Mouse (Mus musculus) neural tube, embryonic 13.5 days (tissue): ENCODE data around the gene Grik4. TPM values are rescaled to one million over a fixed set of nuclear protein-coding genes. Genes with fewer than 3 reads are reported as not detected.

Experiments
- ATAC-seq: fragments of 200-750 bp; cut with Nextera tagmentation; 2 replicates; pipeline ENCODE4 v1.8.0; 2017; ENCODE audit warnings: low read depth, mild to moderate bottlenecking, moderate TSS enrichment, moderate library complexity
- H3K27ac ChIP-seq: fragments of 300-500 bp; sonication (generic); replicated peaks from 2 replicates; pipeline ENCODE4 v1.5.1; 2015; ENCODE audit warnings: moderate library complexity, mild to moderate bottlenecking, inconsistent platforms
- H3K27me3 ChIP-seq: fragments of 300-500 bp; sonication (generic); 2 replicates; pipeline ENCODE4 v1.6.1; 2015; ENCODE audit warnings: mild to moderate bottlenecking, inconsistent platforms
- H3K36me3 ChIP-seq: fragments of 300-500 bp; sonication (generic); 2 replicates; pipeline ENCODE4 v1.6.1; 2015; ENCODE audit warnings: mild to moderate bottlenecking, inconsistent platforms
- H3K4me1 ChIP-seq: fragments of 300-500 bp; sonication (generic); replicated peaks from 2 replicates; pipeline ENCODE4 v1.6.1; 2015; ENCODE audit warnings: inconsistent platforms
- H3K4me2 ChIP-seq: fragments of 300-500 bp; sonication (generic); 2 replicates; pipeline ENCODE4 v1.6.1; 2015; ENCODE audit warnings: inconsistent platforms, mild to moderate bottlenecking, moderate library complexity
- H3K4me3 ChIP-seq: fragments of 300-500 bp; sonication (generic); 2 replicates; pipeline ENCODE4 v1.5.1; 2015; ENCODE audit warnings: mild to moderate bottlenecking, inconsistent platforms
- H3K9ac ChIP-seq: fragments of 300-500 bp; sonication (generic); 2 replicates; pipeline ENCODE4 v1.6.1; 2015; ENCODE audit warnings: moderate library complexity, mild to moderate bottlenecking, inconsistent platforms
- H3K9me3 ChIP-seq: fragments of 300-500 bp; sonication (generic); 2 replicates; pipeline ENCODE4 v1.6.1; 2016; ENCODE audit warnings: inconsistent platforms
- WGBS: fragments of 180-500 bp; shearing (Covaris S2); methylation state at CpG from one replicate; pipeline ENCODE4 v1.1.7; 2015; 5-methylcytosine and 5-hydroxymethylcytosine counted together
- polyA plus RNA-seq: library from polyadenylated mRNA; unstranded; fragments of >200 nt; fragmentation: Nextera tagmentation; extraction: Ambion mirVana; gene quantifications from 2 replicates; pipeline ENCODE4 v1.2.1, GENCODE M21; 2015

Grik4 gene
- polyA plus RNA-seq, 1 experiment from 2014 or later = 8.3 TPM

DNA sequence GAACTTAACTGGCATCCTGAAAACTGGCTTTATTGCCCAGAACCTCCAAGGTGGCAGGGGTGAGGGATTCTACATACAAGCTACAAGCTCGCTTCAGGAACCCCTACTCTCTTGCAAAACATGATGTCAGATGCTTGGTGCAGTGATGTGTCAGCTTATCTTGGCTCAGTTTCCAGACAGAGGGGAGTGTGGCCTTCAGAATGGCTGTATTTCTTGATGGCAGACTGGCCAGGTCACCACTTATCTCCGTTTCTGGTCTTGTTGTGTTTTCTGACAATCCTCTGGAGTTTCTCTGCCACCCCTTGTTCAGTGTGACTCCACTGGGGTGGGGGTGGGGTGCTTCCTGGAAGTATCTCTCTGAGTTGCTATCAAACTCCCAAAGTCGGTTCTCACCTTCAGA, 412.3 kb downstream of the Grik4 start:
- Histone ChIP-seq H3K4me1 (peaks cover 34% of the 10 kb centered on the region), H3K27me3 (no peaks in the 10 kb centered on the region), H3K36me3 (0 out of 2 replicates have a peak, but pooled peaks cover 2% of the 10 kb centered on the region), H3K4me3 (no peak overlapping the region), H3K4me2 (no peak overlapping the region), H3K9ac (no peak overlapping the region), H3K27ac (0 out of 2 replicates have a peak overlapping the region, but pooled peaks have one; percentile 6), H3K9me3 (no peaks in the 10 kb centered on the region)
- 68% methylated on average over 3 of the region's 3 CpGs for WGBS
- no peak for ATAC-seq

DNA sequence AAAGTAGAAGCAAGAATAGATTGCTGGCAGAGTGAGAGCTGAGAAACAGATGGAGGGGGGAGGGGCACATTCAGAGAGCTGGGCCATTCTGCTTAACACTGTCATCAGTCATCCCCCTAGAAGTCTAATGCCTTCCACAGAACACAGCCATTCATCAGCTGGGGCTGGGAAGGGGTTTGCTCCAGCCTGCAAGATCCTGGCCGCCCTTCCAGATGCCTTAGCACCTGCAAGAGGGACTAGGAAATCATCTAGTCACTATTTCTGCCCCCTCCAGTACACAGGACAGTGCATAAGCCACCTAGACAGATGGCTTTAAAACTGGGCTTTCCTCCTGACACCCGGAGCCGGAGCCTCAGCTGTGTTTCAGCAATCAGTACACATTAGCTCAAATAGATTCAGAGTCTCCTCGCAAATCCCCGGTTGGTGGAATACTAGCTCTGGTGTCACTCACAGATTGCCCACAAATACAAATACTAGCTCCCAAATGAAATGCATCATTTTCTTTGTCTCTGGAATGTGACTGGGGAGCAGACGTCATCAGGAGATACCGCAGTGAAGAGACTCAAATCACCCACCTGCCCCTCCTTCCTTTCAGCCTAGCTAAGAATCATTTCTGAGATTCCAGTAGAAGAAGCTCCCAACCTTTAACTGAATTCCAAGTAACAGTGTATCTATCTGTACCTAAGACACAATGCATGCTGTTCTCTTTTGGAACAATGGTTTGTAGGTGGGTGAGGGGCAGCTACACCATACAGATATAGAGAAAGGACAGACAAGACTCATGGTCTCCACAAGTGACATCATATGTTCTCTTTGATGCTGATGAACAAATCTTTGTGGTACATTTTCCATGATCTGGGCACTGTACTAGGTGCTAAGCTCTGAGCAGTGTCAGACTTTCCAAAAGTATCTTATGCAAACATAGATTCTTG, 413.8 kb downstream of the Grik4 start:
- peak; percentile 88 for ATAC-seq
- no peaks in the 10 kb centered on the region for H3K36me3 ChIP-seq
- no peaks in the 10 kb centered on the region for H3K27me3 ChIP-seq
- 0 out of 2 replicates have a peak overlapping the region, but pooled peaks have one; percentile 52 for H3K9ac ChIP-seq
- peak overlapping the region; percentile 89 for H3K27ac ChIP-seq
- 0 out of 2 replicates have a peak overlapping the region, but pooled peaks have one; percentile 11 for H3K4me2 ChIP-seq
- peaks cover 34% of the 10 kb centered on the region for H3K4me1 ChIP-seq
- H3K4me3 ChIP-seq = no peak overlapping the region
- 29% methylated on average over 7 of the region's 7 CpGs for WGBS
- H3K9me3 ChIP-seq = no peaks in the 10 kb centered on the region

DNA sequence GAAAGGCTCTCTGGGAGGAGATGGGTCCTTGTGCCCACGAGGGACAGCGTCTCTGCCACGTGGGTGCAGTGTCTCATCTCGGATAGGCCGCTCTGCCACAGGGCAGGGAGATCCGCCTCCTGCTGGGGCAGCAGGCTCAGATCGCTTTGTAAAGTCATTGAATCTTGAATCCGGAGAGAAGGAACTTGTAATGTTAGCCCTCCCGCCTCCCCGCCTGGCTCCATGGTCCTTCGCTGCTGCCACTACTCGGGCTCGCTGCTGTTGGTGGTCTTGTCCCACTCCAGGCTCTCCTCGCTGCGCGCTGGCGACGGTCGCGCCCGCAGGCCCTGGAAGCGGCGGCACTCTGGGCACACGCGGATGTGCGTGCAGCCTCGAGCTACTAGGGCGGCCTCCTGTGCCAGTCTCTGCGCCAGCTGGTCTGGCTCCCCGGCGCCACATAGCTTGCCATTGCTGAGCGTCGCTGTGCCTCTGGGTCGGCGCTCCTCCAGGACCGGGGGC, 423.7 kb downstream of the Grik4 start:
- H3K4me1 ChIP-seq = peaks cover 20% of the 10 kb centered on the region
- 0 out of 2 replicates have a peak, but pooled peaks cover 4% of the 10 kb centered on the region for H3K36me3 ChIP-seq
- peak overlapping the region; percentile 67 for H3K9ac ChIP-seq
- peak overlapping the region; percentile 54 for H3K27ac ChIP-seq
- H3K27me3 ChIP-seq = peaks cover 30% of the 10 kb centered on the region
- H3K4me2 ChIP-seq = peak overlapping the region; percentile 66
- ATAC-seq = peak; percentile 76
- H3K9me3 ChIP-seq = no peaks in the 10 kb centered on the region
- WGBS = 2% methylated on average over 35 of the region's 36 CpGs
- H3K4me3 ChIP-seq = peak overlapping the region; percentile 35

DNA sequence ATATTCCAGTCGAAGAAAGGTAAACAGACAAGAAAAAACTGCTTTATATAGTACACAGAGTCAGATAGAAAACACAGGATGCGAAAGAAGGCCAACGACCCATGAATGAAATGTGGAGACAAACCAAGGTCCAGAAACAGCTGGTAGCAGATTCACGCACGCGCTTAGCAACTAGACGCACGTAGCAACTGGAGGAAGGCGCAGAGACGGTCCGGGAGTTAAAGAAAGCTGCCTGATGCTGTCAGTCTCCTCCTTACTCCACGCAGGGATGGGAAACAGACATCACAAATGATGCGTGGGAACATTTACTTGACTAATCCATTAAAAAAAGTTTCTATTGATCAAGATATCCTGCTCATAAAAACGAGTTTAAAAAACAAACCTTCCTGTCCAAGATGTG, 426.1 kb downstream of the Grik4 start:
- no peak overlapping the region for H3K4me3 ChIP-seq
- peaks cover 30% of the 10 kb centered on the region for H3K27me3 ChIP-seq
- H3K9me3 ChIP-seq = no peaks in the 10 kb centered on the region
- no peak for ATAC-seq
- no peak overlapping the region for H3K27ac ChIP-seq
- 49% methylated on average over 14 of the region's 14 CpGs for WGBS
- H3K36me3 ChIP-seq = 0 out of 2 replicates have a peak, but pooled peaks cover under 1% of the 10 kb centered on the region
- H3K4me2 ChIP-seq = no peak overlapping the region
- peaks cover 28% of the 10 kb centered on the region for H3K4me1 ChIP-seq
- H3K9ac ChIP-seq = no peak overlapping the region

DNA sequence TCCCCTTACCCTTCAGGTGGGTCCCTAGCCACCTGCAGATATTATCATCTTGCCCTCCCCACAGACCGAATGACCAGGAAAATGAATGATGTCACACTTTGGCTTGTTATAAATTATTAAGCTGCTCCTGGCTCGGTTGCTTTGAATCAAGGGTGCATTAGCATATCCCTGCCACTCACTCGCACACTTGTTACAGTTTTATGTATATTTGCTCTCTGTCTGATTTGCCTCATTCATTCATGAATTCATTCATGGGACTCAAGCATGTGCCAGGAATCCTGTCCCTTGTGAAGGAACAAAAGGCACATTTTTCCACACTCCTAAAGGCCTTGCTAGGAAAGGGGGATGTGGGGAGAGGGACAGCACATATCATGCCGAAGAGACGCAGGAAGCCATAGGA, 431.1 kb downstream of the Grik4 start:
- 19% methylated on average over 5 of the region's 5 CpGs for WGBS
- Histone ChIP-seq H3K27ac (no peak overlapping the region), H3K4me2 (no peak overlapping the region), H3K4me1 (peaks cover 18% of the 10 kb centered on the region), H3K9ac (no peak overlapping the region), H3K36me3 (no peaks in the 10 kb centered on the region), H3K27me3 (no peaks in the 10 kb centered on the region), H3K4me3 (no peak overlapping the region), H3K9me3 (no peaks in the 10 kb centered on the region)
- ATAC-seq = no peak

DNA sequence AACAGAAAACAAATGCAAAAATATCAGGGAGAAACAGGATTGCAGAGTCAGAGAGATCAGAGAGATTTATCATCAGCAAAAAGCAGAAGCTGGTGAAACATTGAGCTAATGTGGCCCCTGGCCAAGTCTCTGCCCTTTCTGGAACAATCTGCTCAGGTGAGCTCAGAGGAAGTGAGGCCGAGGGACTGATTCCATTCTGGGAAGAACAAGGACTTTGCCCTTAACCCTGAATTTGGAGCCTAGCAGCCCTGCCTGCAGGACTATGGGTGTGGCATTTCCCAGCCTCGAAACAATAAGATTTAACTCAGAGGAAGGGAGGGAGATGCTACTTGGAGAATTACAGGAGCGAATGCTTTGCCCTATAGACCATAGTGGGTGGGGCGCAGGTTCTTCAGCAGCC, 432.0 kb downstream of the Grik4 start:
- Histone ChIP-seq H3K27ac (no peak overlapping the region), H3K36me3 (no peaks in the 10 kb centered on the region), H3K27me3 (no peaks in the 10 kb centered on the region), H3K4me3 (no peak overlapping the region), H3K4me1 (peaks cover 13% of the 10 kb centered on the region), H3K9me3 (no peaks in the 10 kb centered on the region), H3K4me2 (no peak overlapping the region), H3K9ac (no peak overlapping the region)
- no peak for ATAC-seq
- WGBS = 79% methylated on average over 4 of the region's 4 CpGs

DNA sequence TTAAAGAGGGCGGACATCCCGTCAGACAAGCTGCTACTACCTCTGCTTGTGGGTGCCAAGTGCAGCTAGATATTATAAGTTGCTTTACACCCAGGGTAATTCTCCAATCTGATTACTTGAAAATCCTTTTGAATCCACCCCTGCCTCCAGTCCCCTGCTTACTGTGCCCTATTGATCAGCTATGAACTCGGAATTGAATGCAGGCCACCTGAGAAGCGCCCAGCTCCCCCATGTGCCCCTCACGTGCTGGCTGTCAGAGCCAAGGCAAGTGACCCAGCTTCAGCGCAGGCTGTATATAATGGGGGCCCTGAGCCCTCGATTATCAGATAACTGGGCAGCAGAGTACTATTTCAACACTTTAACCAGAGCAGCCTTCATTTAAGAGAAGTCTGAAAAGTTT, 436.1 kb downstream of the Grik4 start:
- Histone ChIP-seq H3K27me3 (no peaks in the 10 kb centered on the region), H3K9me3 (no peaks in the 10 kb centered on the region), H3K4me2 (no peak overlapping the region), H3K36me3 (no peaks in the 10 kb centered on the region), H3K4me1 (peaks cover 6% of the 10 kb centered on the region), H3K4me3 (no peak overlapping the region), H3K9ac (no peak overlapping the region), H3K27ac (no peak overlapping the region)
- 78% methylated on average over 7 of the region's 7 CpGs for WGBS
- ATAC-seq = no peak

DNA sequence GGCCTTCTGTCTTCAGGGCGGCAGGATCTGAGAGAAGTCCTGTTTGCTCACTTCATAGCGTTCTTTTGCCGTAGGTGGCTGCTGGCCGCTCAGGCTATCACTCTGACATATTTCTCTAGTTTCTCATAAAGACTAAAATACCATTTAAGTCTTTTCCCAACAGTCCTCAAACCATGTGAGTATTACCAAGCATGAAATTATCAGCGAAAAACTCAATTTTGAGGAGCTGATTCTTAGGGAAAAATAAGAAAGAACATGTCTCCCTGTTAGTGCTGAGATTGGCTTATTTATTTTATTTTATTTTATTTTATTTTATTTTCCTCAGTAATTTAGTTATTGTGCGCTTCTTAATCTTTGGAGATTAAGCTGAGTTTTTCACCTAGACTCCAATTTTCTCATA, 436.6 kb downstream of the Grik4 start, which contains the start of gene Tbcel:
Gene Tbcel (minus strand): TSS at position 101 of the 400 bp plus-strand sequence.
- Histone ChIP-seq H3K4me1 (0 out of 2 replicates have a peak, but pooled peaks cover under 1% of the 10 kb centered on the region), H3K27ac (no peak within 1 kb of the TSS), H3K9ac (no peak within 1 kb of the TSS), H3K27me3 (no peaks in the 10 kb centered on the region), H3K4me2 (no peak within 1 kb of the TSS), H3K36me3 (no peaks in the 10 kb centered on the region), H3K4me3 (no peak within 1 kb of the TSS), H3K9me3 (no peaks in the 10 kb centered on the region)
- WGBS = 85% methylated on average over 6 of the region's 6 CpGs
- ATAC-seq = no peak

DNA sequence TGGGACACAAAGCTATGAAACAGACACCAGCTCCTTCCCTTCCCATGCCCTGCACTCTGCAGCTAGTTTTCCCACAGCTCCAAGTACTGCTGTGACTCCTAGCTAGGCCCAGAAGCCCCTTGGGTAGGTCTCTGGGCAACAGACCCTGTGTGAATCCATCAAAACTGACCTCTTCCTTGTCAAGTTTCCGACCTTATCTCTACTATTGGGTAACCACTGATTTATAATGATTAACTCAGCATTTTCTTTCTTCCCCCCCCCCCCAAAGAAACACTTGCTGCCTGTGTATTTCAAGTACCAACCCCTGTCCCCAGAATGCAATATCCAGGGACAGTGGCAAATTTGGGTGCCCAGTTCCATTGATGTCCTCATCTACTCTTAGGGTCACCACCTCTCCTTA, 437.3 kb downstream of the Grik4 start:
- Histone ChIP-seq H3K9me3 (no peaks in the 10 kb centered on the region), H3K27ac (no peak overlapping the region), H3K4me3 (no peak overlapping the region), H3K27me3 (no peaks in the 10 kb centered on the region), H3K9ac (no peak overlapping the region), H3K4me1 (no peaks in the 10 kb centered on the region), H3K36me3 (no peaks in the 10 kb centered on the region), H3K4me2 (no peak overlapping the region)
- WGBS = 65% methylated on average over 1 of the region's 1 CpGs
- no peak for ATAC-seq

DNA sequence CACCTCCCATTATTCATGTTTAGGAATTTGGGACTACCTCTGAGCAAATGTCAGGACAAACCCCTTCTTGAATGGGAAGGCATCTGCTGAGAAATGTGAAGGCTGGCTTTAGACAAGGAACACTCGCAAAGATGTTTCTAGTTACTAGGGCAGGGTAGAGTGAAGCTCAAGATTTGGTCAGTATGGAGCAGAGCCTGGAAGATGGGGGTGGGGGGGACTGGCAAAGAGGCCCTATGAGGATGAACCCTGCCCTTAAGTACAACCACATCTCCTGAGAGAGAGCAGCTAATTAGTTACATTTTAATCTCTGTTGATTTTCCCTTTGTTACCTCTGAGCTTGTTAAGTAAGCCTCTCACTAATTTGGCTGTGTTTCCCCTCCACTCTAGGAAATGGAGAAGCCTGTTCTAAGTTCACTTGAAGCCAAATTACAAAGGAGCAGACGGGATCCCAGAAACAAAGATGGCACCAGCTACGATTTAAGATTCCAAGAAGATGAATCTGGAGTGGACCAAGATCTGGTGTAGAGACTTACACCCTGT, 439.3 kb downstream of the Grik4 start:
- peaks cover 5% of the 10 kb centered on the region; the same call in 1 of the 2 replicates for H3K4me1 ChIP-seq
- H3K36me3 ChIP-seq = no peaks in the 10 kb centered on the region
- no peak overlapping the region for H3K4me3 ChIP-seq
- H3K27ac ChIP-seq = no peak overlapping the region
- no peak overlapping the region for H3K9ac ChIP-seq
- H3K4me2 ChIP-seq = no peak overlapping the region
- 89% methylated on average over 3 of the region's 3 CpGs for whole genome bisulfite sequencing
- no peaks in the 10 kb centered on the region for H3K27me3 ChIP-seq
- no peaks in the 10 kb centered on the region for H3K9me3 ChIP-seq
- ATAC-seq = no peak

DNA sequence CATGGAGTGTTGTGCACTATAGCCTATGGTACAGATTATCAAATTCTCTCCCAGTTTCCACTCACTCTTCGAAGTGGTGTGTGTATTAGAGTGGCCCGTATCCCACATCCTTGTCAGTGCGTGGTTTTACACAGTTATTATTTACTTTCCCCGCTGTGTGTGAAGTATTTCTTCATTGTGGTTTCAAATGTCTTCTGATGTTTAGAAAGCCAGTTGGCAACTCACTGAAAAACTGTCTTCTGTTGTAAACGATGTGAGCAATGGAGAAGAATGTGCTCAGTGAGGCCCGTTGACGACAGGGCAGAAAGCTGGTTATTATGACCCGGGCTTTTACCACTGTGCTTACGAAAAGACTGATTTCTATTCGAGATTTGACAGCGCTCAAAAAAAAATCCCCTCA, 439.7 kb downstream of the Grik4 start:
- Histone ChIP-seq H3K36me3 (no peaks in the 10 kb centered on the region), H3K4me2 (no peak overlapping the region), H3K9me3 (no peaks in the 10 kb centered on the region), H3K4me3 (no peak overlapping the region), H3K27me3 (no peaks in the 10 kb centered on the region), H3K4me1 (peaks cover 5% of the 10 kb centered on the region; the same call in 1 of the 2 replicates), H3K9ac (no peak overlapping the region), H3K27ac (no peak overlapping the region)
- 72% methylated on average over 11 of the region's 11 CpGs for WGBS
- ATAC-seq = no peak

DNA sequence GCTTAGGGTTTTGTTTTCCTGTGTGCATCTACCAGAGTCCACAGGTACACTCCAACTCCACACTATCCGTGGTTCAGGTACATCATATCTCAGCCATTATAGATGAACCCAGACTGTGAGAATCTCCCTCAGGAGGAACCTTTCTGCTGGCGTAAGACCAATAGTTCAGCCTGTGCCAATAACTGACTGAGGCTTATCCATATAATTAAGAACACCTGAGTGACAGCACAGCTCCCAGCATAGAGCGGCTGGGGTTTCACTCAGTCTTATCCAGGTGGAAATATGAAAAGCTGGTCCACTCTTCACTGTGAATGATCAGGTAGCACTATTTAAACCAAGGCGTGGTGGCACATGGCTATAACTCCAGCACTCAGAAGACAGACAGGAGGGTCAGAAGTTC, 440.6 kb downstream of the Grik4 start:
- no peak for ATAC-seq
- no peak overlapping the region for H3K27ac ChIP-seq
- no peaks in the 10 kb centered on the region for H3K9me3 ChIP-seq
- WGBS = 88% methylated on average over 4 of the region's 4 CpGs
- no peak overlapping the region for H3K4me3 ChIP-seq
- H3K9ac ChIP-seq = no peak overlapping the region
- H3K36me3 ChIP-seq = no peaks in the 10 kb centered on the region
- peaks cover 5% of the 10 kb centered on the region; the same call in 1 of the 2 replicates for H3K4me1 ChIP-seq
- no peak overlapping the region for H3K4me2 ChIP-seq
- H3K27me3 ChIP-seq = no peaks in the 10 kb centered on the region
